ENCODE assay signal across 9 mouse cellular contexts in the genomic region with DNA sequence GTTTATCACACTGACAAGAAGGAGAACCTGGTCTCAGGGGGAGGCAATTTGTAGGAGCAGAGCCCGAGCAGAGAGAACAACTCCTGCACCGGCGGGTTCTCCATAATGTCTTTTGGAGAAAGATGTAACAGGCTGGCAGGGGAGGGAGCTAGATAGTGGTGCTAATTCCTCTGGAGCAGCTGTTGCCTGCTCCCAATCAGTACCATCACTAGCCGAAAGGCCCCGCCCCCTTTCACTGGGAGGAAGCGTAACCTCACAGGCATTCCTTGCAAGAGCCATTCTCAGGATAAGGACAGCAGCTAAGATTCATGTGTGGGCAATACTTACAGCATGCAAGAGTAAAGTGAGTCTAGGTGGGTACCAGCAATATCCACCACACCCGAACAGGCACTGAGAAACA. TPM values are rescaled to one million over a fixed set of nuclear protein-coding genes. Genes with fewer than 3 reads are reported as not detected.
DNase-seq lines count a peak whose midpoint lies in the region; ATAC-seq lines count a peak whose summit lies in the region.
"Had no signal": no experiment of that assay in that cellular context is flagged by ENCODE, and none has a peak within 500 bp of the region (broad histone marks: within the 10 kb centered on the region; RNA-seq: fewer than 3 reads in every experiment).

No protein-coding gene starts in this region.

- no peak overlapping the region for H3K9ac ChIP-seq in hindbrain, embryonic 12.5 days
- H3K9ac ChIP-seq: stomach, embryonic 15.5 days had no signal

- H3K4me1 ChIP-seq in megakaryocyte, embryonic 14.5 days: peaks cover 68% of the 10 kb centered on the region
- H3K4me1 ChIP-seq in heart, embryonic 10.5 days: peaks cover 41% of the 10 kb centered on the region
- peaks cover 12% of the 10 kb centered on the region; the same call in 1 of the 2 replicates for H3K4me1 ChIP-seq in hindbrain, embryonic 12.5 days

- DNase-seq in brain, adult 2 months (ENCODE audit: low read depth, low spot score): peak; percentile 38
- peak; percentile 81 for DNase-seq in heart, embryonic 10.5 days (ENCODE audit: low spot score)
- no peak for DNase-seq in cerebellum, postnatal 4 days (ENCODE audit: low spot score in 2 of 2)
- no peak for DNase-seq in adipocyte (ENCODE audit: low spot score)

- peak overlapping the region; percentile 11 for H3K4me3 ChIP-seq in megakaryocyte, embryonic 14.5 days (replicated peaks)
- H3K4me3 ChIP-seq in heart, embryonic 10.5 days: no peak overlapping the region
- no peak overlapping the region for H3K4me3 ChIP-seq in hindbrain, embryonic 12.5 days
- H3K4me3 ChIP-seq: stomach, embryonic 15.5 days had no signal

- H3K36me3 ChIP-seq in megakaryocyte, embryonic 14.5 days (replicated peaks; ENCODE audit: low read length): no peaks in the 10 kb centered on the region
- H3K36me3 ChIP-seq in heart, embryonic 10.5 days: no peaks in the 10 kb centered on the region
- H3K36me3 ChIP-seq in hindbrain, embryonic 12.5 days: no peaks in the 10 kb centered on the region
- H3K36me3 ChIP-seq: stomach, embryonic 15.5 days had no signal

- 17% methylated on average over 7 of the region's 7 CpGs for WGBS in heart, embryonic 10.5 days
- 59% methylated on average over 7 of the region's 7 CpGs for WGBS in hindbrain, embryonic 12.5 days

- H3K27ac ChIP-seq in heart, embryonic 10.5 days: peak overlapping the region; percentile 37; the same call in 1 of the 2 replicates
- H3K27ac ChIP-seq in hindbrain, embryonic 12.5 days: no peak overlapping the region
- H3K27ac ChIP-seq: stomach, embryonic 15.5 days had no signal

- H3K9me3 ChIP-seq in megakaryocyte, embryonic 14.5 days: no peaks in the 10 kb centered on the region
- no peaks in the 10 kb centered on the region for H3K9me3 ChIP-seq in heart, embryonic 10.5 days
- H3K9me3 ChIP-seq in hindbrain, embryonic 12.5 days (replicated peaks): no peaks in the 10 kb centered on the region
- H3K9me3 ChIP-seq: stomach, embryonic 15.5 days had no signal

- peaks cover 30% of the 10 kb centered on the region for H3K27me3 ChIP-seq in megakaryocyte, embryonic 14.5 days (replicated peaks)
- H3K27me3 ChIP-seq in heart, embryonic 10.5 days (ENCODE audit: insufficient read depth, poor library complexity, severe bottlenecking): no peaks in the 10 kb centered on the region
- H3K27me3 ChIP-seq in hindbrain, embryonic 12.5 days: no peaks in the 10 kb centered on the region
- H3K27me3 ChIP-seq: stomach, embryonic 15.5 days had no signal

- no peak overlapping the region for H3K4me2 ChIP-seq in hindbrain, embryonic 12.5 days (replicated peaks)
- H3K4me2 ChIP-seq: stomach, embryonic 15.5 days had no signal

- no peak for ATAC-seq in megakaryocyte, adult 5-6 weeks (ENCODE audit: poor library complexity, severe bottlenecking)
- ATAC-seq in megakaryocyte-erythroid progenitor cell, adult 5-6 weeks (replicated peaks; ENCODE audit: low FRiP score, low TSS enrichment, poor library complexity, severe bottlenecking): peak; percentile 56; the same call in 1 of the 2 replicates
- ATAC-seq in hindbrain, embryonic 12.5 days (ENCODE audit: low FRiP score): no peak

RNA-seq across cellular contexts. Expression of a gene that starts 12.4 kb away (rescaled TPM):
- 2.8 and 5.4 TPM in 2 replicates for polyA plus RNA-seq in megakaryocyte, embryonic 14.5 days (2012; ENCODE audit: insufficient read depth, low replicate concordance)
- 62.4 and 70.2 TPM in 2 replicates for total RNA-seq in megakaryocyte, adult 5-6 weeks (2015)
- 113 and 118 TPM in 2 replicates for total RNA-seq in megakaryocyte, adult 5-6 weeks (2017)
- 4.7 TPM in 2 replicates for polyA plus RNA-seq in heart, embryonic 10.5 days (2016; fragmentation: Nextera tagmentation; extraction: Ambion mirVana)
- 4.3 and 10.8 TPM in 2 replicates for total RNA-seq in megakaryocyte-erythroid progenitor cell, adult 5-6 weeks (2014; fragmentation: Nextera tagmentation)
- total RNA-seq in megakaryocyte-erythroid progenitor cell, adult 5-6 weeks (2017): 2.3 and 4.8 TPM in 2 replicates
- polyA plus RNA-seq in hindbrain, embryonic 12.5 days (2016; fragmentation: Nextera tagmentation; extraction: Ambion mirVana): 29.2 and 30.9 TPM in 2 replicates

Comparison
In these comparisons a context has a peak if more than half of its experiments do, and no peak if none do; other contexts are left out.
1. DNase-seq: peak in brain, adult 2 months (single experiment) and heart, embryonic 10.5 days (single experiment); none in cerebellum, postnatal 4 days (0 of 2) and adipocyte (single experiment).